Mouse (Mus musculus) gastrocnemius, postnatal 14 days (tissue): ENCODE results near the gene Peak1. TPM values are rescaled to one million over a fixed set of nuclear protein-coding genes. Genes with fewer than 3 reads are reported as not detected.
"Not testable (repeated sequence)": the region's sequence is repeated elsewhere in the genome, so short reads cannot be mapped to it uniquely, and the experiment has no call there.

Experiments
- DNase-seq: peaks from one replicate; pipeline ENCODE4 v3.0.0; 2021; ENCODE audit warnings: mixed read lengths
- intact Hi-C: fragments of 180-260 bp; cut with DNase I; formaldehyde crosslinking; loops from one replicate; pipeline ENCODE4 v1.15.1; 2025; ENCODE audit warnings: low total_unique reads
- total RNA-seq, 2 experiments: library from RNA; stranded (reverse); gene quantifications; 2 replicates each; pipeline ENCODE4 v1.2.3; 2021

Gene Peak1
- total RNA-seq, 2 experiments from 2014 or later, result 17.1 to 18.3 TPM

DNA sequence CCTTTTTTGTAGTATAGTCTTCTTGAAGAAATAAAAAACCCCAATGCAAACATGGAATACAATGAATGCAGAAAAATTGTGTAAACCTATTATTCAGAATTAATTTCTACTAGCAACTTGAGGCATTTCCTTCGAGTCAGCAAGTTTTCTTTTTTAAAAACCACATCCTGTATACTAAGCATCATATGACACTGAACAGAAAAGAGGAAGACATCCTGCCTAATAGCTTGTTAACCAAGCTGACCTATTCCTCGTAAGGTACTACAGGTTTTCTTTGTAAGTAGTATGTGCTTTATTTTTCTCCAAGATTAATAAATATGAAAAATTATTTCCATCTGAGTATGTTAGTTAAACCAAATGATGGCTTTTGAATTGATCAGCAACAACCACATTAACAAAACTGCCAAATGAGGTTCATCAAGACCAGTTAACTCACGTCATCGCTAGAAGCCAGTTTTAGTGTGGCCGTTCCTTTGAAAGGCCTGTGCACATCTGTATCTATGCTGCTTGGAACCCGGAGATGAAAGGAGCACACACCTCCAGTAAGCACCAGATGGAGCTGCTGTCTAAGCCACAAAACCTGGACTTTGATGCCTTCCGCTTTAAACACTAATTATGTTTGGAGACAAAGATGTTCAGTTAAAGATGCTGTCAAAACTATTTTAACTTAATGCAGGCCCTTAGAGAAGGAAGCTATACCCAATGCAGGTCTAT, 153.4 kb downstream of the Peak1 start:
- intact Hi-C loops, result loop anchor here (5.0 to 10.0 kb wide), 2 partner anchors 150 to 288 kb away; partner anchors contain the start of genes Hmg20a and Peak1
- no peak for DNase-seq

DNA sequence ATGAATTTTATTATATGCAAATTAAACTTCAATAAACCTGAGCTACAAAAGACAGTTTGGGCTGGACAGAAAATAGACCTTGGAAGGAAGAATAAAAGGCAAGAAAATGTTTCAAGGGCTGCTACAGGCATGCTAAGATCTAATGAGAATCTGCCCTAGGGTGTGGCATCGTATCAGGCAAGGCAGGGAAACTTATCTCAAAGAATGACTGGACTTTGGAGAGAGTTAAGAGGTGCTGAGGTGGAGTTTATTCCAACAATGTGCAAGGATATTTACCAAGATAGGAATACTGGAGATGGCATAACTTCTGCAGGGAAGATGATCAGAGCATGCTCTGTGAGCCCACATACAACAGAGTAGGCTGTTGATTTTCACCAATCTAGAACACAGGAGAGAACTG, 154.8 kb downstream of the Peak1 start:
- intact Hi-C loops, result loop anchor here (5.0 to 10.0 kb wide), 2 partner anchors 152 to 289 kb away; partner anchors contain the start of genes Hmg20a and Peak1
- DNase-seq, result no peak

DNA sequence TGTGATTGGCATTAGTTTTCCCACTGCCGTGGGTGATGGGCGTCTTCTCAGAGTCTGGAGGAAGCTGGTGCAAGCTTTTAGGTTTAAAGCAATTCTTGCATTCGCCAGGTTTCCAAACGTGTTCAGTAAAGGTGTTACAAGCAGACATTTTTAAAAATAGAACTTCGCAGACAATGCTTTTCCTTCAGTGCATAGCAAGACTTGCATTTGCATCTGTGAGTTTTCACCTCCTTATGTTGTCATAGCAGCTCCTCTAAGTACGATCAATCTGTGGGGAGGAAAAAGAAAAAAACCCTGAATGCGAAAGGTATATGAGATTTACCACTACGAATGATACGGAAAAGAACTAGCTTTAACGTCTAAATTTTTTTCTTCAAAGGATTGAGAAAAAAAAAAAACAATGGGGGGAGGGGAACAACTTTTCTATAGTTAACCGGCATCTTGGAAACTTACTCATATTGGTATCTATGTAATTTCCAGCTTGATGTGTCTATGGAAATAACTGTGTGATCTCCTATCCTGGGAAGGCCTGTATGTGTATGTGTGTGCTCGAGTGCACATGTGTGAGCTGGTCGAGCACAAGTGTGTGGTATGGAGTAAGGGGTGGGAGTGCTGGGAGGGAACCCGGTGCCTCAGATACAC, 157.3 kb downstream of the Peak1 start:
- intact Hi-C loops, result loop anchor here (5.0 to 10.0 kb wide), 2 partner anchors 154 to 292 kb away; partner anchors contain the start of genes Hmg20a and Peak1
- DNase-seq, result no peak

DNA sequence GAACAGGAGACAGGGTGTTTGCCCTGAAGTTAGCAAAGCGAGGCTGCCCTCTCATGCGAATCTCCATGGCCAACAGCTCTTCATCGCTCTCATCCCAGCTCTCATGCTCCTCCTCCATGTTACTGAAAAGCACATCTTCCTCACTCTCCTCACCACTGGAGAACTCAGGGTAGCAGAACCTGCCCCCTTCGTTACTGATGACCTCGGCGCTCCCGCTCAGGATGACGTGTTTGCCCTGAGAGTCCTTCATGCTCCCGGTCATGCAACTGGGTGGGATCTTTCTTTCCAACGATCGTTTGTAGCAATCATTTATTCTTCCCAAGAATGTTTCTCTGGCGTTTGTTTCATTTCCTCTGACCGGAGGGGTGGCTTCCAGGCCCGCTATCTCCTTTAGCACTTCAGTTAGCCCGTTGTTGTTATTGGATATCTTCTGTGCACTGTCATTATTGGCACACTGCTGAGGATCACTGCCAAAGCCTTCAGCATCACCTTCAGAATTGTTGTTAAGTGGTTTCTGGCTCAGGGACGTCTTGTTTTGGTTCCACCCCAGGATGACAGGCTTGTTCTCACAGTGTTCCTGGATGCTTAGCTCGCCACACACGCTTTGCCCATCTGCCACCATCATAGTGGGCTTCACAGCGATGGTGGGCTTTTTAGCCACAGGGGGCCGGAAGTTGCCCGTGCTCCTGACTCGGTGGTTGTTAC, 157.9 kb downstream of the Peak1 start:
- DNase-seq, result no peak
- intact Hi-C loops, result loop anchor here (5.0 to 10.0 kb wide), 2 partner anchors 155 to 292 kb away; partner anchors contain the start of genes Hmg20a and Peak1

DNA sequence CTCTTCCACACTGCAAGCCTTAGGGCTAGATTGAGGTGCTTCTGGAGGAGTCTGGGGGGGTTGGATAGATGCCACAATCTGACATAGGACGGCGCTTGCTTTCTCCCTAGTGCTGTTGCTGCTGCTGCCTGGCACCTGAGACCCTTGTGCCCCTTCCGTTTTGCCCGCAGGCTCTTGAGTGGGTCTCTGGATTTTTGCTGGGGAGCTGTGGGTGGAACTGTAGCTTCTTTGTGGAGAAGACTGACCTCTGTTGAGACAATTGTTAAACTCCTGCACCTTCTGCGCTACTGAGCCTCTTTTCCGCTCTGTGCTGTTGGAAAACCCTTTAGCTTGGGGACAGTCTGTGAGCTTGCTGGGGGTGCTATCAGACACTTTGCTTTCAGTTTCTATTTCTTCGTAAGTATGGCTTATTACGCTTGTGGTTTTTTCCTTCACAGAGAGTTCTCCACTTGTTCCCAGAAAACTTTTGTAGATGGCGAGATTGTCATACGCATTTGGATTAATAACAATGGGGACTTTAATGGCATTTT, 159.5 kb downstream of the Peak1 start:
- no peak for DNase-seq
- intact Hi-C loops, result no loop called here

DNA sequence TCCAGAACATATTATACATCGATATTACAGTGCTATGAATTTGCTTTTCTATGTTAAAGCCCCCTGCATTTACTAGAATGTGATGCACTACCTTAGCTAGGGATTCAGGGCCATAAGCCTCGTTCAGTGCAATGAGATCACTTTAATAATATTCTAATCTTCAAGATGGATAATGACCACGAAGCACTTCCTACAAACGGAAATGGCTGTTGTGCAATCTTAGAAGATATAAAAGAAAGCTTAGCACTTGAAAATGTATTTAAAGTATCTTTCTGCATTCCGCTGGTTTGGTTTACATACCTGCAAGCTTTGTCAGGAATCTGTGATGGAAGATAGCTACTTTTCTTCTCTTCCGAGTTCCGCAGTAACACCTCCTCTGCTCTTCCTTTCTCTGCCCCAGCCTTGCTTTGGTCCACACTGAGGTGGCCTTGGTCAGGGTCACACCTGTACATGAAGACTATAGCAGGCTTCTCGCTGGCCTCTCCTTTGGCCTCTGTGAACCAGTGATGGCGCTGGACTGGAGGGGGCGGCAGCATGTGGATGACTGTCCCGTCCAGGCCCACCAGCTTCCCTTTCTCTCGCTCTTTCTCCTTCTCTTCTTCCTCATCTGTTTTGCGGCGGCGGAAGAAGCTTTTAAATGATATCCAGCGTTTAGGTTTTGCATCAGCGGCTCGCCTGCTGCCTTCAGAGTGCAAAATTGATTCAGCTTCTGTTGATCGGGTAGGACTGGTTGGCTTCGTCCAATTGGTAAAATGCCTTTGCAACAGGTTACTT, 160.5 kb downstream of the Peak1 start:
- no peak for DNase-seq
- intact Hi-C loops, result no loop called here

DNA sequence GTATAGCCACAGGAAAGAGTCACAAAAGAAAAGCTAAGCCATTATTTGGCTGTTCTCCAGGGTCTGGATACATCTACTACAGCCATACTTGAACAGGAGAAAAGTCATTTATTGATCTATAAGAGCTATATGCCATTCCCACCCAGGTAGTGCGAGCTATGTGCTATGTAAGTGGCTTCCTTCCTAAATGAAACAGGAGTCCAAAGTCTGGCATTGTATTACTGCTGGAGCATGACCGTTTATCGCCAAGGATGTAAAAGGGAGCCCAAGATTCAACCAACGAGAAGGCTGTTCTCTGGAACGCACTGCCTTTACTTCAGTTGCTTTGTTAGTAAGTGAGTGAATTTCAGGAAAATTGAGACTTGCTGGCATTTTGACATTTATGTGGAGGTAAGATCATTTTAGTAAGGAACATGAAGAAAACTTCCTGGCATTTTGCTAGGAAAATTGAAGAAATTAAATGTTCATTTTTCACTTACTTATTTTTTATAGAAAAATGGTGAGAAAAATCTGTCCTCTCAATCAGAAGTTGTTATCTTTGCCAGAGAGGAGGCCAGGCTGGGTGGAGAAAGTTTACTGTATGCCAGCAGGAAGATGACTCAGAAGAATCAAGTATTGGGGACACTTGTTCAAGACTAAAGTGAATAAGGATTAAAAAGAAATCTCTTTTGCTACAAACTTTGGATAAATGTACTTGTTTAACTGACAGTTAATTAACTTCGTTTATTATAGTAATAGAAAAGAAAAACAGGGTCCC, 162.0 kb downstream of the Peak1 start:
- intact Hi-C loops, result no loop called here
- DNase-seq, result no peak

DNA sequence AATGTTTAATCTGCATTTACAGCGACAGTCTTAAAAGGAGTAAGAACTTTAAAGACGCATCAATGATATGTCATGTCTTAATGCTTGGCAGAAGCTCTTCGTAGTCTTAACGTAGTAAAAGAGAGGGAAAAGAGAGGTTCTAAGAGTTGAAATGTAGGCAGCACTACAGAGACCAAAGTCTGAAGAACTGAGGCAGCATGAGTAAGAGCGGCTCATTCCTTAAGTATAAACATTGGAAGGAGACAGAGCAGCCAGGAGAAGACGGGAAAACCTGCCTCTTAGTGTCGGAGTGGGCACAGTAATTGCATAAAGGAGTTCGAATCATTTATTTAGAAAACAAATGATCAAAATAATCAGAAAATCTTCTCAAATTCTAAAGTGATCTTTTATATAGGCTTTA, 173.5 kb downstream of the Peak1 start:
- no peak for DNase-seq
- intact Hi-C loops, result no loop called here

DNA sequence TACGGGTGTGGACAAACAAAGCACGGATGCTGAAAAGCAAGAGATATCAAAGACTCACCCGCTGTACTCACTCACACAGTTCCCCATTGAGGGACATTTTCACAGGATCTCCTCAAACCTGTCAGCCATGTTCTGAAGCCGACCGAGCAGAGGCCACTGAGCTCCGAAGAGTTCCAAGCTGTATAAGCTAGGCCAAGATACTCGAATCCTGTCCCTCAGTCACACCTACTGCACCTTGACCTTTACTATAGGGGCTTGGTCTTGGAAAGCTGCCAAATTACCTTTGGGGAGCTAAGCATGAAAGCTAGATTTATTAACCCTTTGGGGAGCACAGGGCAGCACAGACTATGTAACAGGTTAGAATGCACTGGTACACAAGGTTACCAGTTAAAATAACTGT, 174.0 kb downstream of the Peak1 start:
- intact Hi-C loops, result no loop called here
- no peak for DNase-seq

DNA sequence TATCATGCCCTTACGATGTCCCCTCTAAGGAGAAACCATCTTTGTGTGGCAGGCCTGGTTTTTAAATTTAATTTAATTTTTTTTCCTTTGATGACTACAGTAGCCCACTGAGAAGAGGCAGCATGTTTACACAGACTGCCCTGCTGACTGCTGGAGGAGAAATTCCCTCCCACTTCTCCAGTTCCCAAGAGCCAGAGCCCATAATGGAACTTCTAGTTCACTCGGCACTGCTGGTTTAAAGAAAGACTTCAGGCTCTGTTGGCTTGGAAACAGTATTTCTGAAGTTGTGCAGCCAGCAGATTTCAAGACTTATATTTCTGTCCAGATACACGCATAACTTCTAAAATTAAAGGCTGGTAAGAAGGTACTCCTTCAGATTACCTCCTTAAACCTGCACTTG, 175.2 kb downstream of the Peak1 start:
- no peak for DNase-seq
- intact Hi-C loops, result no loop called here

DNA sequence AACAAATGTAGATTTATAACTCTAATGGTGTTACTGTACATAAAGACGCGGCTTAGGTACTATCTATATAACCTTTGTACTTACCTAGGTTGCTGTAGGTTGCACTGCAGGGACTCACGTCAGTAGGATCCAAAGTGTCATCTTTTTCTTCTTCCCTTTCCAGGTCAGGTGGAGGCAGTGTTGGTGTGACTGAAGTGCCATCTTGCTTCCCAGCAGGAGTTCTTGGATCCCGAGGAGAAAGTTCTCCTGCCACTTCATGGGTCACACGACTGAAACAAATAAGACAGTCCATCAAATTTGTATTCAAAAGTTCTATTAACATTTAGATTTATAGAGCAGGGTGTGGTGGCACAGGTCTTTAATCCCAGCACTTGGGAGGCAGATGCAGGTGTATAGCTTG, 176.8 kb downstream of the Peak1 start:
- intact Hi-C loops, result no loop called here
- no peak for DNase-seq

DNA sequence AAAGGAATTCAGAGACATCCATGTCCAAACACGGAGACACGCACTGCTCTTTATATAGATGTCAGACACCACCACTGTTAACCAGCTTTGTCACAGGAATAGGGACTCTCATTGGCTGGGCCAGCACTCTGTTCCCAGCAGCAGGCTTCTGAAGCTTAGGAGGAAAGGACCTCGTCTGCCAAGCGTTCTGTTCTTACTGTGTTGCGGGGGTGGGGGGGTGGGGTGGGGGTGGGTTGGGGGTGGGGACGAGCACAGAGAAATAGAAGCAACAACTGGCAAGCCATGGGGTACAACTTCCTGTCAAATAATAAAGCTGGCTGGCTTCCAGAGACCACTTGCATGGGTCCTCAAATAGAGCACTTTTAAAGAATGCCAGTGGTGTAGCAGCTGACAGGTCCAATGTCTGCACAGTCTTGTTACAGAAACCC, 182.0 kb downstream of the Peak1 start:
- DNase-seq, result no peak
- intact Hi-C loops, result no loop called here

DNA sequence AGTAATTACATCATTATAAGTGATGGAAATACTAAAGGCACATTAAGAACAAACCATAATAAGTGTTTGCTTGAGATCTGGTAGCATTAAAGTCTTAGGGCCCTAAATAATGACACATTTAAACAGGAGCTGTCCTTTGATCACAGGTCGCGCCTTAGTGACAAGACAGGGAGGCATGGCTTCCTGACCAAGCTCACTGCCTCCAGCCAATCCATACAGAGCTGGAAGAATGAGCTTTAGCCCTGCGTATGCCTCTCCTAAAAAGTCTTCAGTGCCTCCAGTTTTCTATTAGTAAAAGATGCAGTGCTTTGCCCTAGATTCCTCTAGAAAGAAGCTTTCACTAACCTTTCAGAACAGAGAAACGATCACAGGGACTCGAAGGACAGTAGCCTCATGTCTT, 182.6 kb downstream of the Peak1 start:
- no peak for DNase-seq
- intact Hi-C loops, result no loop called here

DNA sequence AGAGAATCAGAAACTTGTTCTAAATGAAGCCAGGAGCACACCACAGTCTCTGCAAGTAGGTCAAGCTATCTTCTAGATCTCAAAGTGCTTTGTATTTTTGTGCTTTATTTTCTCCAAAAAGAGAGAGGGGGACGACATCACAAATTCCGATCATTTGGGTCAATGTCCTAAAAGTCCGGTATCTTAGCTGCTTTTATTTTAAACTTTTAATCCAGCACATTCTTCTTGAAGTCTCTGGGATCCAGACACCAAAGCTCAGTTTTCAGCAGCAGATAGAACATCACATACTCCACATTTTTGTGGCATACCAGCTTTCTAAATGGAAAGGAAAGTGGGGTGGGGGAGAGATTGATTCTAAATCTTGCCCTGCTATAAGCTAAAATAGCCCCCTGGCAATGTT, 183.3 kb downstream of the Peak1 start:
- intact Hi-C loops, result no loop called here

DNA sequence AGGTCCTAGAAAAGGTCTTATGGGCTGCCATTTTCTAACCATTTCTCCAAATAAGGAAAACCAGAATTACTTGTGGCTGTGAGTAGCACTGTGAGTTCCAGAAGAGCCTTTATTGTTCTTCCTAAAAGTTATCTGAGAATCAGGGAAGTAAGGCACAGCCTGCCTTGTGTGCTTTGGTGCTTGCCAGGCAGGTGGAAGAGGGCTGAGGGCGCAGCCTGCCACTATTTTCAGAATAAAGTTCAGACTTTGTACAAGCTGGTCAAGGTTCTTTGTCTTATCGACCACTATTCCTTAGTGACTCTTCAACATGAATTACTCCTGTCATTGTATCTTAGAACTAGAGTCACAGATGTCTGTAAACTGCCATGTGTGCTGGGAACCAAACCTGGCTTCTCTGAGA, 184.6 kb downstream of the Peak1 start:
- intact Hi-C loops, result no loop called here
- no peak for DNase-seq

More for the DNA sequence above, 183.3 kb downstream of the Peak1 start:
- DNase-seq, result no peak

DNA sequence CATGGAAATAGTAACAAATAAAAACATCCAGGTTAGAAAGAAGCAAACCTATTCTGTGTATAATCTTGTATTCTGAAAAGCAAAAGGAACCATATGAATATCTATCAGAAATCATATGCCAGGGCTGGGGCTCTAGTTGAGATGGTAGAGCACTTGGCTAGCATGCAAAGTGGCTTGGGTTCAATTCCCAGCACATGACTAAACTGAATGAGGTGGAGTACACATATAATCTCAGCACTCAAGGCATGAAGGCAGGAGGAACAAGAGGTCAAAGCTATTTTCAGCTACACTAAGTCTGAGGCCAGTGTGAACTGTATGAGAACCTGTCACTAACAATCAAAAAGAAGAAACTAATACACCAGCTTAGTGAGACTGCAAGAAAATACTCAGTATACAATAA, 187.0 kb downstream of the Peak1 start:
- DNase-seq, result no peak
- intact Hi-C loops, result no loop called here

DNA sequence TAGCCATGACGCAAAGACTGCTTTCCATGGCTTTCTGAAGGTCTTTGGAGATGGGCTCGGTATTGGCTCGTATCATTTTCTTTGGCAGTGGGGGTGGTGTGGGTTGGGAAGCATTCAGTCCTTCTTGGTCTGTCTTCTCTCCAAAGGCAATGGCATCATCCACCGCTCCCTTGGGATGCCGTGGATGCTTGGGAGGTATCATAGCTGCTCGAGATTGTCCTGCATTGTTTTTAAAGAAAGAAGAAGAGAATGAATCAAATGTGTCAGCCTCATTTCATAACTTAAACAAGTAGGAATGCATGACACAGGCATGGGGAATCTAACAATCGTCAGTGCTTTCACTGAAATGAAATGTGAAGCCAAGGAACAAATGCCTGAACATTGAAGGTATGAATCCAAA, 190.2 kb downstream of the Peak1 start:
- DNase-seq, result no peak
- intact Hi-C loops, result no loop called here

DNA sequence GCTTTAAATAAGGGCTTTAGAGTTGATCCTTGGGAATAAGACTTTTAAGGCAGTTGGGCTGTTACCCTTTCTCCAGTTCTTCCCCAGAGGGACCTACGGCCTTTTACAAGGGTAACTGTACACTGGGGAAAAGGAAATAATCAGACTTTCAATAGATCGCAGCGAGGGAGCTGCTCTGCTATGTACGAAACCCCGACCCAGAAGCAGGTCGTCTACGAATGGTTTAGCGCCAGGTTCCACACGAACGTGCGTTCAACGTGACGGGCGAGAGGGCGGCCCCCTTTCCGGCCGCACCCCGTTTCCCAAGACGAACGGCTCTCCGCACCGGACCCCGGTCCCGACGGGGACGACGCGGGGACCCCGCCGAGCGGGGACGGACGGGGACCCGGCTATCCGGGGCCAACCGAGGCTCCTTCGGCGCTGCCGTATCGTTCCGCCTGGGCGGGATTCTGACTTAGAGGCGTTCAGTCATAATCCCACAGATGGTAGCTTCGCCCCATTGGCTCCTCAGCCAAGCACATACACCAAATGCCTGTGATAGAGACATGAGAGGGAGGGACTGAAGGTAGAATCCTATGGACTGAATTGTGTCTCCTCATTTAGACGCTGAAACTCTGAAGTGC, 194.3 kb downstream of the Peak1 start:
- DNase-seq, intact Hi-C loops: not testable (repeated sequence)
